In genomic region chr1:45837736-45838135, GRCm38 (mm10) we compare ENCODE assay signal across 10 mouse cellular contexts. TPM values are rescaled to one million over a fixed set of nuclear protein-coding genes. Genes with fewer than 3 reads are reported as not detected.
DNase-seq lines count a peak whose midpoint lies in the region; ATAC-seq lines count a peak whose summit lies in the region.
"Had no signal": no experiment of that assay in that cellular context is flagged by ENCODE, and none has a peak within 500 bp of the region (broad histone marks: within the 10 kb centered on the region; RNA-seq: fewer than 3 reads in every experiment).

No protein-coding gene starts in this region.

- H3K36me3 ChIP-seq in intestine, embryonic 15.5 days = no peaks in the 10 kb centered on the region
- H3K36me3 ChIP-seq: limb, embryonic 13.5 days had no signal

- 44% methylated on average over 4 of the region's 4 CpGs for WGBS in intestine, embryonic 15.5 days

- no peak overlapping the region for H3K4me2 ChIP-seq in intestine, embryonic 15.5 days (replicated peaks)
- H3K4me2 ChIP-seq: limb, embryonic 13.5 days had no signal

- H3K27ac ChIP-seq in intestine, embryonic 15.5 days = peak overlapping the region; percentile 48; the same call in 1 of the 2 replicates
- H3K27ac ChIP-seq: limb, embryonic 13.5 days had no signal

- H3K9me3 ChIP-seq in intestine, embryonic 15.5 days = no peaks in the 10 kb centered on the region
- H3K9me3 ChIP-seq: limb, embryonic 13.5 days had no signal

- ATAC-seq in intestine, embryonic 15.5 days = peak; percentile 71
- ATAC-seq in megakaryocyte, adult 5-6 weeks (ENCODE audit: poor library complexity, severe bottlenecking) = no peak

- no peaks in the 10 kb centered on the region for H3K27me3 ChIP-seq in intestine, embryonic 15.5 days (replicated peaks)
- H3K27me3 ChIP-seq: limb, embryonic 13.5 days had no signal

- DNase-seq in 3T3-L1 (ENCODE audit: low read depth, low spot score) = peak; percentile 100
- peak; percentile 39 to 46 for DNase-seq in adrenal gland, adult 18-20 months (ENCODE audit: low spot score in 2 of 2)
- peak; percentile 23 to 54 for DNase-seq in frontal cortex, adult 2 months (ENCODE audit: extremely low spot score in 1 of 2, low spot score in 1 of 2)
- peak; percentile 25 to 77 for DNase-seq in left cerebral cortex, postnatal 10 days (ENCODE audit: extremely low spot score in 1 of 2, low spot score in 2 of 2)
- DNase-seq in right cerebral cortex, adult 2 months (ENCODE audit: low spot score in 2 of 2) = peak; percentile 27 to 31
- no peak for DNase-seq in c-Kit-positive CD71-positive TER-119-positive erythroid progenitor cells, embryonic 14.5 days (ENCODE audit: low spot score)

- no peak overlapping the region for H3K4me3 ChIP-seq in intestine, embryonic 15.5 days (replicated peaks)
- H3K4me3 ChIP-seq: limb, embryonic 13.5 days had no signal

- 0 out of 2 replicates have a peak, but pooled peaks cover 3% of the 10 kb centered on the region for H3K4me1 ChIP-seq in intestine, embryonic 15.5 days (replicated peaks)
- H3K4me1 ChIP-seq: limb, embryonic 13.5 days had no signal

- H3K9ac ChIP-seq in intestine, embryonic 15.5 days = no peak overlapping the region
- H3K9ac ChIP-seq: limb, embryonic 13.5 days had no signal

- intact Hi-C loops in left cerebral cortex, postnatal 10 days (cut with DNase I) = no loop called here

RNA-seq across cellular contexts. Expression of gene Wdr75, which starts 42.8 kb away (rescaled TPM):
- 10 to 100 TPM; 49.6 to 59.2 TPM for total RNA-seq in adrenal gland, adult 18-20 months (2021)
- 39.8 and 40.4 TPM in 2 replicates for polyA plus RNA-seq in frontal cortex, adult 2 months (2012; rRNA removed)
- 60.8 and 69.4 TPM in 2 replicates for polyA plus RNA-seq in intestine, embryonic 15.5 days (2015; fragmentation: Nextera tagmentation; extraction: Ambion mirVana)
- total RNA-seq in left cerebral cortex, postnatal 10 days (2021) = 10 to 100 TPM; 40.4 to 47.2 TPM
- 35.8 and 39.9 TPM in 2 replicates for total RNA-seq in megakaryocyte, adult 5-6 weeks (2015)
- total RNA-seq in megakaryocyte, adult 5-6 weeks (2017) = 17.0 and 27.2 TPM in 2 replicates

RNA-seq across cellular contexts. Expression of gene Gm5269, which starts 52.3 kb away (rescaled TPM):
- not detected for total RNA-seq in adrenal gland, adult 18-20 months (2021)
- polyA plus RNA-seq in frontal cortex, adult 2 months (2012; rRNA removed) = not detected in 2 replicates
- not detected in 2 replicates for polyA plus RNA-seq in intestine, embryonic 15.5 days (2015; fragmentation: Nextera tagmentation; extraction: Ambion mirVana)
- total RNA-seq in left cerebral cortex, postnatal 10 days (2021) = not detected
- total RNA-seq in megakaryocyte, adult 5-6 weeks (2015) = not detected in 2 replicates
- total RNA-seq in megakaryocyte, adult 5-6 weeks (2017) = not detected in 2 replicates
- polyA plus RNA-seq: limb, embryonic 13.5 days; testis, adult 2 months had no signal
